In genomic region chr9:23101990-23102796, GRCm38 (mm10) we compare ENCODE assay signal across 7 mouse cellular contexts.
DNase-seq lines count a peak whose midpoint lies in the region; ATAC-seq and TF ChIP-seq lines count a peak whose summit lies in the region.

No protein-coding gene starts in this region.

- H3K27me3 ChIP-seq in limb, embryonic 11.5 days (ENCODE audit: control insufficient read depth, insufficient read depth, low read length), result no peaks in the 10 kb centered on the region
- peaks cover 10% of the 10 kb centered on the region; the same call in 1 of the 2 replicates for H3K27me3 ChIP-seq in limb, embryonic 10.5 days (ENCODE audit: low read depth, poor library complexity, severe bottlenecking)
- peaks cover 23% of the 10 kb centered on the region for H3K27me3 ChIP-seq in embryonic facial prominence, embryonic 13.5 days
- no peaks in the 10 kb centered on the region for H3K27me3 ChIP-seq in midbrain, postnatal 0 days (ENCODE audit: insufficient read depth, low read length)
- H3K27me3 ChIP-seq in liver, postnatal 0 days (ENCODE audit: insufficient read depth, low read length), result no peaks in the 10 kb centered on the region

- no peaks in the 10 kb centered on the region for H3K9me3 ChIP-seq in limb, embryonic 11.5 days (ENCODE audit: control insufficient read depth, low read length)
- no peaks in the 10 kb centered on the region for H3K9me3 ChIP-seq in limb, embryonic 10.5 days (replicated peaks)
- H3K9me3 ChIP-seq in embryonic facial prominence, embryonic 13.5 days, result no peaks in the 10 kb centered on the region
- H3K9me3 ChIP-seq in midbrain, postnatal 0 days (ENCODE audit: low read length), result no peaks in the 10 kb centered on the region
- no peaks in the 10 kb centered on the region for H3K9me3 ChIP-seq in liver, postnatal 0 days (ENCODE audit: low read length)

- H3K4me3 ChIP-seq in limb, embryonic 11.5 days (ENCODE audit: low read depth, low read length), result no peak overlapping the region
- no peak overlapping the region for H3K4me3 ChIP-seq in limb, embryonic 10.5 days
- no peak overlapping the region for H3K4me3 ChIP-seq in embryonic facial prominence, embryonic 13.5 days
- no peak overlapping the region for H3K4me3 ChIP-seq in midbrain, postnatal 0 days (ENCODE audit: low read depth, low read length)
- no peak overlapping the region for H3K4me3 ChIP-seq in liver, postnatal 0 days (ENCODE audit: low read depth, low read length)

- H3K4me2 ChIP-seq in limb, embryonic 11.5 days (ENCODE audit: low read depth, severe bottlenecking), result no peak overlapping the region
- no peak overlapping the region for H3K4me2 ChIP-seq in embryonic facial prominence, embryonic 13.5 days
- H3K4me2 ChIP-seq in midbrain, postnatal 0 days (ENCODE audit: low read depth, low read length, poor library complexity, severe bottlenecking), result no peak overlapping the region
- no peak overlapping the region for H3K4me2 ChIP-seq in liver, postnatal 0 days (ENCODE audit: low read depth, low read length)

- peaks cover 7% of the 10 kb centered on the region for H3K4me1 ChIP-seq in limb, embryonic 11.5 days (ENCODE audit: control insufficient read depth, insufficient read depth, low read length)
- H3K4me1 ChIP-seq in limb, embryonic 10.5 days, result peaks cover 13% of the 10 kb centered on the region
- H3K4me1 ChIP-seq in embryonic facial prominence, embryonic 13.5 days, result peaks cover 9% of the 10 kb centered on the region
- no peaks in the 10 kb centered on the region for H3K4me1 ChIP-seq in midbrain, postnatal 0 days (ENCODE audit: insufficient read depth, low read length)
- no peaks in the 10 kb centered on the region for H3K4me1 ChIP-seq in liver, postnatal 0 days (ENCODE audit: insufficient read depth)

- no peak overlapping the region for H3K9ac ChIP-seq in limb, embryonic 11.5 days (ENCODE audit: low read length)
- no peak overlapping the region for H3K9ac ChIP-seq in embryonic facial prominence, embryonic 13.5 days
- H3K9ac ChIP-seq in midbrain, postnatal 0 days (replicated peaks; ENCODE audit: low read length, poor library complexity, severe bottlenecking), result no peak overlapping the region
- no peak overlapping the region for H3K9ac ChIP-seq in liver, postnatal 0 days (replicated peaks)

- no peak for TF ChIP-seq EP300 in liver, postnatal 0 days (IDR thresholded peaks at IDR 0.05; ENCODE audit: low read depth)

- H3K27ac ChIP-seq in limb, embryonic 11.5 days (replicated peaks; ENCODE audit: low read depth, low read length), result no peak overlapping the region
- H3K27ac ChIP-seq in limb, embryonic 10.5 days, result no peak overlapping the region
- H3K27ac ChIP-seq in embryonic facial prominence, embryonic 13.5 days, result no peak overlapping the region
- no peak overlapping the region for H3K27ac ChIP-seq in midbrain, postnatal 0 days (ENCODE audit: low read depth, low read length)
- H3K27ac ChIP-seq in liver, postnatal 0 days (ENCODE audit: low read depth), result no peak overlapping the region

- no peaks in the 10 kb centered on the region for H3K36me3 ChIP-seq in limb, embryonic 11.5 days (ENCODE audit: control insufficient read depth, insufficient read depth, low read length)
- no peaks in the 10 kb centered on the region for H3K36me3 ChIP-seq in limb, embryonic 10.5 days
- H3K36me3 ChIP-seq in embryonic facial prominence, embryonic 13.5 days, result no peaks in the 10 kb centered on the region
- no peaks in the 10 kb centered on the region for H3K36me3 ChIP-seq in midbrain, postnatal 0 days (ENCODE audit: insufficient read depth, low read length)
- no peaks in the 10 kb centered on the region for H3K36me3 ChIP-seq in liver, postnatal 0 days (replicated peaks; ENCODE audit: insufficient read depth, low read length)

- ATAC-seq in limb, embryonic 11.5 days (ENCODE audit: insufficient number of reproducible peaks, low FRiP score, low TSS enrichment, low read depth), result no peak
- ATAC-seq in embryonic facial prominence, embryonic 13.5 days (ENCODE audit: insufficient number of reproducible peaks, insufficient read depth, low FRiP score, low TSS enrichment, low read depth), result peak; percentile 32; the same call in 1 of the 2 replicates
- ATAC-seq in midbrain, postnatal 0 days (ENCODE audit: low FRiP score), result no peak; the same call in 1 of the 2 replicates
- no peak for ATAC-seq in liver, postnatal 0 days
- ATAC-seq in monocyte, adult 5-6 weeks (replicated peaks; ENCODE audit: insufficient number of reproducible peaks, low FRiP score, low TSS enrichment, poor library complexity, severe bottlenecking), result no peak

- WGBS in limb, embryonic 11.5 days, result 52% methylated on average over 9 of the region's 9 CpGs
- WGBS in limb, embryonic 10.5 days, result 61% methylated on average over 9 of the region's 9 CpGs
- 75% methylated on average over 9 of the region's 9 CpGs for WGBS in embryonic facial prominence, embryonic 13.5 days
- 72% methylated on average over 9 of the region's 9 CpGs for WGBS in midbrain, postnatal 0 days
- WGBS in liver, postnatal 0 days (ENCODE audit: insufficient replicate concordance), result 75% methylated on average over 9 of the region's 9 CpGs

- DNase-seq in limb, embryonic 11.5 days (ENCODE audit: low spot score), result peak; percentile 19
- DNase-seq in limb, embryonic 10.5 days (ENCODE audit: low spot score), result no peak
- peak; percentile 54 to 61 for DNase-seq in kidney, postnatal 25 days
- peak; percentile 84 for DNase-seq in midbrain, postnatal 0 days (ENCODE audit: low spot score)
- DNase-seq in liver, postnatal 0 days, result no peak

- TF ChIP-seq CTCF in midbrain, postnatal 0 days (IDR thresholded peaks at IDR 0.05), result no peak
- no peak for TF ChIP-seq CTCF in liver, postnatal 0 days (IDR thresholded peaks at IDR 0.05; ENCODE audit: low read depth)

Comparison
In these comparisons a context has a peak if more than half of its experiments do, and no peak if none do; other contexts are left out.
1. DNase-seq: peak in limb, embryonic 11.5 days (single experiment), kidney, postnatal 25 days (2 of 2) and midbrain, postnatal 0 days (single experiment); none in limb, embryonic 10.5 days (single experiment) and liver, postnatal 0 days (single experiment).